Mouse (Mus musculus) embryonic fibroblast, embryonic 13.5 days (primary cell): Measurements from ENCODE around the gene Crocc. TPM values are rescaled to one million over a fixed set of nuclear protein-coding genes. Genes with fewer than 3 reads are reported as not detected.

Source experiments
- H3K27ac ChIP-seq: 2 replicates; pipeline ENCODE4 v1.5.1; 2012; ENCODE audit warnings: low read length, control low read depth, inconsistent platforms; ENCODE audit not compliant: insufficient read depth
- H3K4me1 ChIP-seq: 2 replicates; pipeline ENCODE4 v1.6.1; 2011; ENCODE audit warnings: low read length; ENCODE audit not compliant: control insufficient read depth, insufficient read depth
- H3K4me3 ChIP-seq: 2 replicates; pipeline ENCODE4 v1.5.1; 2011; ENCODE audit warnings: mild to moderate bottlenecking, control low read depth, low read length; ENCODE audit not compliant: insufficient read depth
- CTCF ChIP-seq: IDR thresholded peaks from 2 replicates; pipeline ENCODE4 v1.5.1; 2011; ENCODE audit warnings: mild to moderate bottlenecking, control low read depth, low read length, moderate library complexity, borderline replicate concordance; ENCODE audit not compliant: insufficient read depth
- POLR2A ChIP-seq: IDR thresholded peaks from 2 replicates; pipeline ENCODE4 v1.6.1; 2011; ENCODE audit warnings: low read depth, mild to moderate bottlenecking, control low read depth, low read length, moderate library complexity
- polyA plus RNA-seq: library from polyadenylated mRNA; stranded (reverse); fragments of >200 nt; gene quantifications from 2 replicates; pipeline ENCODE4 v1.2.4, GENCODE M21; 2011; ENCODE audit warnings: low read depth; ENCODE audit not compliant: missing spikeins, insufficient read length

Gene Crocc
- polyA plus RNA-seq = 10.3 and 12.5 TPM in 2 replicates

DNA sequence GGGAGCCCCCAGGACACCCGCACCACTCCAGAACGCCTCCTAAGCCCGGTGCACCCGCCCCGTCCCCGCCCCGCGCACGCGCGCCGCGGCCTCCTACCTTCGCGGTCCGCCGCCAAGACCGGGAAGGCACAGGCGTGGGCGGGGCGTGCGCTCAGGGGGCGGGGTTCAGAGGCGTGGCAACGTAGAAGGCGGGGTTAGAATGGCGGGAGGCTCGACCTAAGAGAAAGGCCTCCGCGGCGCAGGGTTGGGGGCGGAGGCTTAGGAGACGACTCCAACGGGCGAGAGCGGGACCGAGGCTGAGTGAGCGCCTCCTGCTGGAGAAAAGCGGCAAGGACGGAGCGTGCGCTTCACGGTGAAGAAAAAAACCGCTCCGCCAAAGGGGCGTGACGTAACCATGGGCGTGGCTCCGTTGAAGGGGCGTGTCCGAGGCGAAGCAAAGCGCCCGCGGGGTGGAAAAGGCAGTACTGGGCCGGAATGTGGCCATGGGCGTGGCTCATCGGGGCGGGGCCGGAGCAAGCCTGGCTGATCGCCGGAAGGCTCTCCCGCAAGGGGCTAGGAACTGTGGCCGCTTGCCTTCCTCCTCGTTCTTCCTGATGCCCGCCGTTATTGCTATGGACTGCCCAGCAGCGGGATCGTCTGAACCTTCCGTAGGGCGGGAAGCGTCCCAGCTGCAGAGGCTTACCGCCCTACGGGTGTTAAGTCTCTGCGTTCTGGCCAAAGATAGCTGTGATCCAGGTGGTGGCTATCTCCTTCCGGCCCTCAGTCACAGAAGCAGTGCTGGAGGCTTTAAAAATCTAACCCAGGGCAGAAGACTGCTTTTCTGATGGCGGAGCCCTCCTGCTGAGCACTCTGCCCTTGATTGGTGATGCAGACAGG lies at the start of gene Crocc:
TSS of gene Crocc (minus strand) at position 125 of the 876 bp plus-strand sequence.
- H3K4me3 ChIP-seq = peak within 1 kb of the TSS; percentile 67
- peak; percentile 91; the same call in 1 of the 2 replicates for TF ChIP-seq CTCF
- peak; percentile 97 for TF ChIP-seq POLR2A

DNA sequence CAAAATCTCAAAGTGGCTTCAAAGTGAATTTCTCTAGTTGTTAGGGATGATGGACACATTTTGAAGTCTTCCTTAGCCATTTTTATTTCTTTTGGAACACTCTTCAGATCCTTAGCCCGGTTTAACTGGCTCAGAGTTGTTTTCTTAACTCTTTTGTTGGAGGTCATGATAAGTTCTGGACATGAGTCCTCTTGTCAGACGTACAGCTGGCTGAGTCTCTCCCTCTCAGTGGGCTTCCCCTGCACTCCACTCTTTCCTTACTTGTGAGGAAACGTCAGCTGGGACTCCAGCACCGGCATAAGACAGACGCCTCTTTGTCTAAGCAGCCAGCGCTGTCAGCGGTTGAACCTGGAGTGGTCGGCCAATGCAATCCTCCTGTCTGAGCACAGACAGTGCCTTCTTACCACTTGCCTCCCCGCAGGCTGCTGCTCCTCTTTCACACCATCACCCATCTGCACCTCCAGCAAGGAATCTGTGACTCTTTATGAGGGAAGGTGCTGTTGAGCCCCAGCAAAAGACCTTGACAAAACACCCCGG lies 47.9 kb upstream of the Crocc start:
- Histone ChIP-seq H3K27ac (no peak overlapping the region), H3K4me3 (no peak overlapping the region), H3K4me1 (no peaks in the 10 kb centered on the region)
- no peak for TF ChIP-seq CTCF
- no peak for TF ChIP-seq POLR2A

More for the DNA sequence above, at the start of gene Crocc:
- Histone ChIP-seq H3K27ac (peak within 1 kb of the TSS; percentile 69), H3K4me1 (no peaks in the 10 kb centered on the region)

DNA sequence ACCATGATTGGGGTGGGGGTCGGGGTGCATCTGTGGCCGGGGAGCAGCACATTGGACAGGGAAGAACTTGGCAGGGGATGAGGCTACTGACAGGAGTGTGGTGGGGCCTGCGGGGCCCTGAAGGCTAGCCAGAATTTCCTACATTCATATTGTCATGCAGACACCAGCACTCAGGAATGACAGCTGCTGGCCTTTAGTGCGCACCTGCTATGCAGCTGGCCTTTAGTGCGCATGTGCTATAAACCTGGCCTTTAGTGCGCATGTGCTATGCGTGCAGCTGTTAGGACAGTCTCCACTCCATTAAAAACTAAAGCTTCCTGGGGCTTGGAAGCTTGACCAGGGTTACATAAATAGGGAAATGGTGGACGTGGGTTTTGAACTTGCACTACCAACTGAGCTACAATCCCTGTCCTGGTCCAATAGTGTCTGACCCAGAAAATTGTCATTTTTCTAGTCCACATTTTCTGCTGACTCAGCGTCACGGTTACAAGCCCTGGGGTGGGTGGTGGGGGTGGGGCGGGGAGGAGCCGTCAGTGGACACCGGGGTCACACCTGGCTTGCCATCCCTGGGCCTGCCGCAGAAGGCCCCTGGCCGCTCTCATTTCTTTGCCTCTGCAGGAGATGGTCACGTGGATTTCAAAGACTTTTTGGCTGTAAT lies 46.3 kb upstream of the Crocc start:
- no peak overlapping the region for H3K4me3 ChIP-seq
- TF ChIP-seq CTCF (no peak), POLR2A (no peak)
- no peak overlapping the region for H3K27ac ChIP-seq
- H3K4me1 ChIP-seq = no peaks in the 10 kb centered on the region

DNA sequence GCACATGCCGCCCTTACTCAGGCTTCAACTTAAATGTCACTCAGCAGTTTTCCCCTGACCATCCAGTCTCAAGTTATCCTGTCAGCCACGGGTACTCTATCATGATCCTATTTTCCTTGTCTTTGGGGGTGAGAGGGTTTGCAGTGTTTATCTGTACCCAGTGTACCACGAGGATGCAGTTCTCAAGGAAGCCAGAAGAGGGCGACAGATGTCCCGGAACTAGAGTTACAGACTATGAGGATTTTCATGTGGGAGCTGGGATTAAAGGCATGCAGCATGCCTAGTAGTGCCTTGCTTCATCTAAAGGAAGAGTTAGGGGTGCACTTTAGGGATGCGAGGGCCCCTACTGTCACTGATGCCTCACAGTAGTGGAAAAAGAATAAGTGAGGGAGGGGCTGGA lies 41.5 kb upstream of the Crocc start:
- Histone ChIP-seq H3K4me1 (no peaks in the 10 kb centered on the region), H3K27ac (no peak overlapping the region), H3K4me3 (no peak overlapping the region)
- no peak for TF ChIP-seq CTCF
- TF ChIP-seq POLR2A = no peak

DNA sequence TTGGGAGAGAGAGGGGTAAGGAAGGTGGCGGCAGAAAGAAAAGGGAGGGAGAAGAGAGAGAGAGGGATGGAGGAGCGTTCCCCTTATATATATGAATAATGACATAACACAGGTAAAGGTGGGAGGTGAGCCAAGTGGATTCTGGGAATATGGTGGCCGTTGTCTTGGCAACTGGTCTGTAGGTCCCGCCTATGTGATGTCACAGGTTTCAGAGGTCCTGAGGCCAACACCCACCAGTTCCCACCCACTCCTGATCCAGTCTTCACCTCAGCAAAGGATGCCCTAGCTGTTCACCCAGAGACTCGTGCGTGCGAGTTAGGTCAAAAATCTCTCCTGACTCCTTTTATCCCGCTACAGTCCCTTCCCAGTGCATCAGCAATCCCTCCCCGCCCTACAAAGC lies 40.9 kb upstream of the Crocc start:
- no peak overlapping the region for H3K27ac ChIP-seq
- no peak overlapping the region for H3K4me3 ChIP-seq
- no peaks in the 10 kb centered on the region for H3K4me1 ChIP-seq
- TF ChIP-seq POLR2A = no peak
- no peak for TF ChIP-seq CTCF

DNA sequence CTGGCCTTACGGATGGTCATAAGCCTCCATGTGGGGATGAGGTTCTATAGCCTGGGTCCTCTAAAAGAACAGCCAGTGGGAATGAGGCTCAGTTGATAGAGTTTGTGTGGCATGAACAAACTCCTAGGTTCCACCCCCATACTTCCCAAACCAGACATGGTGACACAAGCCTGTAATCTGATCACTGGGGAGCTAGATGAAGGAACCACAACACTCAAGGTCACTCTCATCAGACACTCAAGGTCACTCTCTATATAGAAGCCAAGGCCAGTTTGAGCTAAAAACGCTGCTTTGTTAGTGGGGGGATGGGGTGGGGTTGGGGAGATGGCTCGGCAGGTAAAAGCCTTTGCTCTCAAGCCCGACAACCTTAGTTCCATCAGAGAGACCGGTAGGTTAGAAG lies 39.6 kb upstream of the Crocc start:
- Histone ChIP-seq H3K4me3 (no peak overlapping the region), H3K27ac (no peak overlapping the region), H3K4me1 (no peaks in the 10 kb centered on the region)
- no peak for TF ChIP-seq CTCF
- TF ChIP-seq POLR2A = no peak

DNA sequence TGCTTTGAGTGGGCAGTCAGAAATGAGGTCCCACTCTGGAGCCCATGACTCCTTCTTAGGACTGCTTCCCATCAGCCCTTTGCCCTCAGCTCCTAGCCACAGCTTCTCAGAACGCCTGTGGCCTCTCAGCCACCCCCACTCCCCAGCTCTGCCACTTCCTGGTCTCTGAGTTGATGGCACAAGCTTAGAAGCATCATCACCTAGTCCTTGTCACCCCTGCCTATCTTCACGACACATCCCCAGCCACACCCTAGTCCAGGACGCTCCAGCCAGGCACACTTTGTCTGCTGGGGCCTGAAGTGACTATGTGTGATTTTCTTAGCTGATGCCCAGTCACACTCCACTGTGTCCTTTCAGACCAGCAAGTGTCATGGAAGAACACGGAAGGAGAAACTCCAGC lies 38.6 kb upstream of the Crocc start:
- no peak overlapping the region for H3K27ac ChIP-seq
- H3K4me3 ChIP-seq = no peak overlapping the region
- TF ChIP-seq CTCF = no peak
- no peak for TF ChIP-seq POLR2A
- no peaks in the 10 kb centered on the region for H3K4me1 ChIP-seq

DNA sequence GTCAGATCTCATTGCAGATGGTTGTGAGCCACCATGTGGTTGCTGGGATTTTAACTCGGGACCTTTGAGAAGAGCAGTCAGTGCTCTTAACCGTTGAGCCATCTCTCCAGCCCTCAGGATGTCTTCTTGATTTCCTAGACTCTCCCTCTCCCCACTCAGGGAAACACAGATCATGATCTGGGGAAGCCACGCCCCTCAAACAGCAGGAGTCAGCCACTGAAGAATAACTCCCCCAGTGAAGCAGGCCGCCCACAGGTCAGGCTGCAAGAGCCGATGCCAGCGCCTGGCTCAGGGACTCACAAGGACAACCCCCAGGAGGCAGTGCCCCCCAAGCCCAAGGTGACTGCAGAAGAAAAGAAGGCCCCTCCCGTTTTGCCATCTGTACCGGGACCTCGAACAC lies 36.4 kb upstream of the Crocc start:
- TF ChIP-seq CTCF (no peak), POLR2A (no peak)
- no peak overlapping the region for H3K27ac ChIP-seq
- H3K4me1 ChIP-seq = no peaks in the 10 kb centered on the region

DNA sequence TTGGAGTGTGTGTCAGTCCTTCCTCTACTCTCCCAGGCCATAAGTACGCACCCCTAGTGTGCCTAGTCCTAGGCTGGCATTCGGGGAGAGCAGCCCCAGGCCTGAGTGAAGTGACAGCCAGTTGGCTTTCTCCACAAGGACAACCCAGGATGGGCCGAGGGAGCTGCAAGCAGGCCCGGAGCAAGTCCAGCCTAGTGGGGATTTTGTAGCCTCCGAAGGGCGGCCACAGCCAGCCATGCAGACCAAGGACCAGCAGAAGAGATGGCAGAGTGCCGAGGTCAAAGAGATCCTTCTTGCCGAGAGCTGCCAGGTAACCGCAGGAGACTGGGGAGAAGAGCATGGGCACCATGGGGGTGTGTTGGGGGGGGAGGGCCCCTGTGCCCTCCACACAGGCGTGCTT lies 34.7 kb upstream of the Crocc start:
- Histone ChIP-seq H3K4me3 (no peak overlapping the region), H3K27ac (no peak overlapping the region), H3K4me1 (no peaks in the 10 kb centered on the region)
- no peak for TF ChIP-seq CTCF
- no peak for TF ChIP-seq POLR2A

More for the DNA sequence above, 36.4 kb upstream of the Crocc start:
- no peak overlapping the region for H3K4me3 ChIP-seq
